Mouse (Mus musculus): Measurements from ENCODE around the gene Tax1bp3. TPM values are rescaled to one million over a fixed set of nuclear protein-coding genes. Genes with fewer than 3 reads are reported as not detected.

Tax1bp3 gene
- total and polyA plus RNA-seq, 2 experiments from 2014 or later, result 46.4 to 97.7 TPM

GRCm38 (mm10) chr11:73159957-73160810 lies 16.7 kb upstream of the Tax1bp3 start, which contains the start of gene P2rx5:
TSS of gene P2rx5 (plus strand) at chr11:73160421.
- DNase-seq (ENCODE audit: low spot score) (peak; percentile 51), ATAC-seq (peak; percentile 62; the same call in 1 of the 2 replicates)
- H3K27me3 ChIP-seq (ENCODE audit: insufficient read depth, low read length), result no peaks in the 10 kb centered on the region
- no peak within 1 kb of the TSS for H3K27ac ChIP-seq
- TF ChIP-seq CTCF (IDR thresholded peaks at IDR 0.05; ENCODE audit: low read depth), result no peak
- 0 out of 2 replicates have a peak, but pooled peaks cover 6% of the 10 kb centered on the region for H3K4me1 ChIP-seq (ENCODE audit: insufficient read depth, low read length)
- peak within 1 kb of the TSS; percentile 88 for H3K4me2 ChIP-seq (ENCODE audit: low read depth, low read length)
- H3K9ac ChIP-seq (replicated peaks; ENCODE audit: low read length), result peak within 1 kb of the TSS; percentile 40
- 2% methylated on average over 49 of the region's 49 CpGs for whole genome bisulfite sequencing
- H3K36me3 ChIP-seq (ENCODE audit: insufficient read depth, low read length), result no peaks in the 10 kb centered on the region
- H3K9me3 ChIP-seq (ENCODE audit: low read length), result no peaks in the 10 kb centered on the region
- H3K4me3 ChIP-seq (ENCODE audit: low read length), result peak within 1 kb of the TSS; percentile 47

GRCm38 (mm10) chr11:73160811-73161200 lies 16.1 kb upstream of the Tax1bp3 start:
- Histone ChIP-seq H3K36me3 (ENCODE audit: insufficient read depth, low read length) (no peaks in the 10 kb centered on the region), H3K27me3 (ENCODE audit: insufficient read depth, low read length) (no peaks in the 10 kb centered on the region), H3K27ac (no peak overlapping the region), H3K9ac (replicated peaks; ENCODE audit: low read length) (no peak overlapping the region), H3K4me3 (ENCODE audit: low read length) (peak overlapping the region; percentile 47), H3K9me3 (ENCODE audit: low read length) (no peaks in the 10 kb centered on the region), H3K4me2 (ENCODE audit: low read depth, low read length) (peak overlapping the region; percentile 88), H3K4me1 (ENCODE audit: insufficient read depth, low read length) (0 out of 2 replicates have a peak, but pooled peaks cover 6% of the 10 kb centered on the region)
- DNase-seq (ENCODE audit: low spot score), result no peak
- TF ChIP-seq CTCF (IDR thresholded peaks at IDR 0.05; ENCODE audit: low read depth), result no peak
- 30% methylated on average over 6 of the region's 6 CpGs for WGBS
- 0 out of 2 replicates have a peak, but pooled peaks have one; percentile 12 for ATAC-seq

- 94% methylated on average over 4 of the region's 4 CpGs for WGBS
- no peak for TF ChIP-seq CTCF (IDR thresholded peaks at IDR 0.05; ENCODE audit: low read depth)
- no peak overlapping the region for H3K4me3 ChIP-seq (ENCODE audit: low read length)
- no peak overlapping the region for H3K9ac ChIP-seq (replicated peaks; ENCODE audit: low read length)
- H3K27ac ChIP-seq, result no peak overlapping the region
- H3K27me3 ChIP-seq (ENCODE audit: insufficient read depth, low read length), result no peaks in the 10 kb centered on the region
- DNase-seq (ENCODE audit: low spot score) (no peak), ATAC-seq (no peak)
- H3K4me2 ChIP-seq (ENCODE audit: low read depth, low read length), result no peak overlapping the region
- 0 out of 2 replicates have a peak, but pooled peaks cover 6% of the 10 kb centered on the region for H3K4me1 ChIP-seq (ENCODE audit: insufficient read depth, low read length)
- no peaks in the 10 kb centered on the region for H3K36me3 ChIP-seq (ENCODE audit: insufficient read depth, low read length)
- no peaks in the 10 kb centered on the region for H3K9me3 ChIP-seq (ENCODE audit: low read length)
Observed at GRCm38 (mm10) chr11:73161616-73162015, 15.3 kb upstream of the Tax1bp3 start.

GRCm38 (mm10) chr11:73162284-73162683 lies 14.6 kb upstream of the Tax1bp3 start:
- DNase-seq (ENCODE audit: low spot score), result no peak
- Histone ChIP-seq H3K4me2 (ENCODE audit: low read depth, low read length) (no peak overlapping the region), H3K9ac (replicated peaks; ENCODE audit: low read length) (no peak overlapping the region), H3K27me3 (ENCODE audit: insufficient read depth, low read length) (no peaks in the 10 kb centered on the region), H3K4me1 (ENCODE audit: insufficient read depth, low read length) (0 out of 2 replicates have a peak, but pooled peaks cover 6% of the 10 kb centered on the region), H3K4me3 (ENCODE audit: low read length) (no peak overlapping the region), H3K27ac (no peak overlapping the region), H3K9me3 (ENCODE audit: low read length) (no peaks in the 10 kb centered on the region), H3K36me3 (ENCODE audit: insufficient read depth, low read length) (no peaks in the 10 kb centered on the region)
- TF ChIP-seq CTCF (IDR thresholded peaks at IDR 0.05; ENCODE audit: low read depth), result no peak
- no peak for ATAC-seq
- WGBS, result 73% methylated on average over 5 of the region's 5 CpGs

GRCm38 (mm10) chr11:73168071-73168470 lies 8.8 kb upstream of the Tax1bp3 start:
- Histone ChIP-seq H3K9me3 (ENCODE audit: low read length) (no peaks in the 10 kb centered on the region), H3K27me3 (ENCODE audit: insufficient read depth, low read length) (no peaks in the 10 kb centered on the region), H3K27ac (no peak overlapping the region), H3K36me3 (ENCODE audit: insufficient read depth, low read length) (no peaks in the 10 kb centered on the region), H3K4me2 (ENCODE audit: low read depth, low read length) (no peak overlapping the region), H3K4me1 (ENCODE audit: insufficient read depth, low read length) (no peaks in the 10 kb centered on the region), H3K4me3 (ENCODE audit: low read length) (no peak overlapping the region), H3K9ac (replicated peaks; ENCODE audit: low read length) (no peak overlapping the region)
- no peak for TF ChIP-seq CTCF (IDR thresholded peaks at IDR 0.05; ENCODE audit: low read depth)
- WGBS, result 85% methylated on average over 8 of the region's 8 CpGs
- ATAC-seq (no peak), DNase-seq (ENCODE audit: low spot score) (no peak)

- Histone ChIP-seq H3K9ac (replicated peaks; ENCODE audit: low read length) (no peak overlapping the region), H3K4me3 (ENCODE audit: low read length) (no peak overlapping the region), H3K4me2 (ENCODE audit: low read depth, low read length) (no peak overlapping the region), H3K36me3 (ENCODE audit: insufficient read depth, low read length) (no peaks in the 10 kb centered on the region), H3K4me1 (ENCODE audit: insufficient read depth, low read length) (no peaks in the 10 kb centered on the region), H3K27ac (no peak overlapping the region), H3K27me3 (ENCODE audit: insufficient read depth, low read length) (no peaks in the 10 kb centered on the region), H3K9me3 (ENCODE audit: low read length) (no peaks in the 10 kb centered on the region)
- 79% methylated on average over 6 of the region's 6 CpGs for WGBS
- DNase-seq (ENCODE audit: low spot score), result no peak
- no peak for ATAC-seq
- TF ChIP-seq CTCF (IDR thresholded peaks at IDR 0.05; ENCODE audit: low read depth), result no peak
Observed at GRCm38 (mm10) chr11:73168576-73168975, 8.3 kb upstream of the Tax1bp3 start.

- Histone ChIP-seq H3K27me3 (ENCODE audit: insufficient read depth, low read length) (no peaks in the 10 kb centered on the region), H3K36me3 (ENCODE audit: insufficient read depth, low read length) (no peaks in the 10 kb centered on the region), H3K27ac (no peak overlapping the region), H3K4me2 (ENCODE audit: low read depth, low read length) (no peak overlapping the region), H3K4me1 (ENCODE audit: insufficient read depth, low read length) (no peaks in the 10 kb centered on the region), H3K4me3 (ENCODE audit: low read length) (no peak overlapping the region), H3K9me3 (ENCODE audit: low read length) (no peaks in the 10 kb centered on the region), H3K9ac (replicated peaks; ENCODE audit: low read length) (no peak overlapping the region)
- WGBS, result 48% methylated on average over 4 of the region's 4 CpGs
- ATAC-seq, result peak; percentile 39; the same call in 1 of the 2 replicates
- peak; percentile 65 for DNase-seq (ENCODE audit: low spot score)
- peak; percentile 82 for TF ChIP-seq CTCF (IDR thresholded peaks at IDR 0.05; ENCODE audit: low read depth)
Observed at GRCm38 (mm10) chr11:73169231-73169630, 7.7 kb upstream of the Tax1bp3 start.
